Mouse (Mus musculus): ENCODE measurements around the gene Cir1. TPM values are rescaled to one million over a fixed set of nuclear protein-coding genes. Genes with fewer than 3 reads are reported as not detected.

Gene Cir1
- polyA plus RNA-seq, 1 experiment = 18.4 TPM

DNA sequence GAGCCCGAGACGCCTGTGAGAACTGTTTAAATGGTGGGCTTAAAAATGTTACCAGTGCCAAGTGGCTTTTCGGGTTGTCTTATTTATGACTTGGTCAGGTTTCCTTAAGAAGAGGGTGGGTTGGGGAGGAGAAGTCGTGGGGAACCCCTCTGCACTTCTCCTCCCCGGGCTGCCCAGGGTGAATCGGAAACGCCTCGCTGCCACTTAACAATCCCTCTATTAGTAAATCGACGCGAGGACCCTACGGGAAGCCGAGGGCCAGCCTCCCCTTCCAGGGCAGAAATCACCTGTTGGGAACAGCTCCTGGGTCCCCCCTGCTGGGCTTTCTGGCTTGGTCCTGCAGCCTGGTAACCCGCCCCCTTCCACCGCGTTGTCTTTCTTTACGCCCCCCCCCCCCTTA, 42.8 kb downstream of the Cir1 start:
- no peak overlapping the region for H3K4me3 ChIP-seq (ENCODE audit: low read depth, low read length)
- H3K36me3 ChIP-seq (ENCODE audit: control insufficient read depth, insufficient read depth, low read length, poor library complexity, severe bottlenecking) = no peaks in the 10 kb centered on the region
- no peaks in the 10 kb centered on the region for H3K4me1 ChIP-seq (ENCODE audit: control insufficient read depth, insufficient read depth, low read length)
- peaks cover 47% of the 10 kb centered on the region for H3K27me3 ChIP-seq (ENCODE audit: control insufficient read depth, insufficient read depth, low read length, poor library complexity, severe bottlenecking)
- H3K9ac ChIP-seq (ENCODE audit: low read depth, poor library complexity, severe bottlenecking) = no peak overlapping the region
- no peaks in the 10 kb centered on the region for H3K9me3 ChIP-seq (replicated peaks; ENCODE audit: control insufficient read depth, insufficient read depth, low read length, poor library complexity, severe bottlenecking)
- H3K27ac ChIP-seq (ENCODE audit: insufficient read depth, low read length) = no peak overlapping the region
- TF ChIP-seq CTCF (IDR thresholded peaks at IDR 0.05; ENCODE audit: low read depth, low read length) (no peak), EP300 (IDR thresholded peaks at IDR 0.05; ENCODE audit: insufficient read depth, low read depth, low read length) (no peak), POLR2A (IDR thresholded peaks at IDR 0.05; ENCODE audit: insufficient read depth, low read length) (no peak)

GRCm38 (mm10) chr2:73268836-73269395, 43.6 kb downstream of the Cir1 start:
- Histone ChIP-seq H3K4me3 (ENCODE audit: low read depth, low read length) (no peak overlapping the region), H3K27me3 (ENCODE audit: control insufficient read depth, insufficient read depth, low read length, poor library complexity, severe bottlenecking) (peaks cover 47% of the 10 kb centered on the region), H3K9me3 (replicated peaks; ENCODE audit: control insufficient read depth, insufficient read depth, low read length, poor library complexity, severe bottlenecking) (no peaks in the 10 kb centered on the region), H3K27ac (ENCODE audit: insufficient read depth, low read length) (no peak overlapping the region), H3K36me3 (ENCODE audit: control insufficient read depth, insufficient read depth, low read length, poor library complexity, severe bottlenecking) (no peaks in the 10 kb centered on the region), H3K9ac (ENCODE audit: low read depth, poor library complexity, severe bottlenecking) (no peak overlapping the region), H3K4me1 (ENCODE audit: control insufficient read depth, insufficient read depth, low read length) (no peaks in the 10 kb centered on the region)
- no peak for TF ChIP-seq POLR2A (IDR thresholded peaks at IDR 0.05; ENCODE audit: insufficient read depth, low read length)
- TF ChIP-seq CTCF (IDR thresholded peaks at IDR 0.05; ENCODE audit: low read depth, low read length) = no peak
- TF ChIP-seq EP300 (IDR thresholded peaks at IDR 0.05; ENCODE audit: insufficient read depth, low read depth, low read length) = no peak

DNA sequence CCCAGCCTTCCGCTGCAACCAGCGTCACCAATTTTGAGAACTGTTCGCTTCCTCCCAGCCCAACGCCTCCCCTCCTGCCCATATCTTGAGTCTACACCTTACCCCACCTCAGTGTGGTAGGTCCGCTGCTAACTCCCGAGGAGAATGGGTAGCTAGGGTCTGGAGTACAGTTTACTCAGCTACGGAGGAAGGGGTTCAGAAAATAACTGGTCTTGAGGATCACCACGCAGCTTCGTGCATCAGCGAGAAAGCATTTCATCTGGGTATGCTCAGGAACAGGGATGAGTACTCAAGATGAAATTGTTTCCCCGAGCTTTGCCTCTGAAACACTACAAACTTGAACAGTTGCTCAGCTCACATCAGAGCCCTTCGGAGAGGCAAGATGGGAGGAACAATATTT, 44.2 kb downstream of the Cir1 start:
- H3K36me3 ChIP-seq (ENCODE audit: control insufficient read depth, insufficient read depth, low read length, poor library complexity, severe bottlenecking) = no peaks in the 10 kb centered on the region
- H3K9ac ChIP-seq (ENCODE audit: low read depth, poor library complexity, severe bottlenecking) = no peak overlapping the region
- H3K4me3 ChIP-seq (ENCODE audit: low read depth, low read length) = no peak overlapping the region
- H3K27me3 ChIP-seq (ENCODE audit: control insufficient read depth, insufficient read depth, low read length, poor library complexity, severe bottlenecking) = peaks cover 40% of the 10 kb centered on the region
- H3K9me3 ChIP-seq (replicated peaks; ENCODE audit: control insufficient read depth, insufficient read depth, low read length, poor library complexity, severe bottlenecking) = no peaks in the 10 kb centered on the region
- no peaks in the 10 kb centered on the region for H3K4me1 ChIP-seq (ENCODE audit: control insufficient read depth, insufficient read depth, low read length)
- no peak for TF ChIP-seq EP300 (IDR thresholded peaks at IDR 0.05; ENCODE audit: insufficient read depth, low read depth, low read length)
- H3K27ac ChIP-seq (ENCODE audit: insufficient read depth, low read length) = no peak overlapping the region

DNA sequence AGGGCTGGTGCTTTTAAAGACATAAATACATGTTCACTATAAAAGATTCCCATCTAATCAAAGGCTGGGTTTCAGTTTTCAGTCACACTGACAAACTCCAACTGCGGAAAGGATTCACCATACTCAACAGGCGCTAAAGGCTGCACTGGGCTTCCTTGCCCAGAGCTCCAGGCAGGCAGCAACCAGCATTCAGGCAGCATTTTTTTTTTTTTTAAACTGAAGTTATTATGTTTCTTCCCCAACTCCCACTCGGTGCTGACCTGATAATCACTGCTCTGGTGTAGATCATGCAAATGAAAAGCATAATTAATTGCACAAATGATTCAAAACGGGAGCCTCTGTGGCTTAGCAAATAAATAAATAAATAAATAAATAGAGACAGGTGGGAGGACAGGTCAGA, 44.7 kb downstream of the Cir1 start:
- no peak for TF ChIP-seq CTCF (IDR thresholded peaks at IDR 0.05; ENCODE audit: low read depth, low read length)
- no peak for TF ChIP-seq EP300 (IDR thresholded peaks at IDR 0.05; ENCODE audit: insufficient read depth, low read depth, low read length)
- no peak for TF ChIP-seq POLR2A (IDR thresholded peaks at IDR 0.05; ENCODE audit: insufficient read depth, low read length)
- H3K4me1 ChIP-seq (ENCODE audit: control insufficient read depth, insufficient read depth, low read length) = no peaks in the 10 kb centered on the region

DNA sequence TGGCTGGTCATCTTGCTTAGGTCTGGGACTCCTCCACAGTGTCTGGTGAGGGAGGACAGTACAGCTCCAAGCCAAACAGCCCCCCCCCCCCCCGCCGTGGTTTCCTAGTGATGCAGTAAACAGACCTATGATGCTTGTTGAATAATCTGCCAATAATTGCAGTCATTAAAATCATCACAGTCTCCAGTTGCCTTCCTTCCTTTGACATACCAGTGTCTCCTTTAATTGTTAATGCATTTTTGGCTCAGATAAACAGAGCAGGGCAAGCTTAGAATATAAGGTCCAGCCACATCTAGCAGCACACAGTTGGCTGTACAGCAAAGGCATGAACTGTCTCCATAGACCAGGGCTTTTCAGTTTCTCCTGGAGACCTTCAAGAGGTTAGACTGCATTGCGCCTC, 45.3 kb downstream of the Cir1 start:
- no peaks in the 10 kb centered on the region for H3K9me3 ChIP-seq (replicated peaks; ENCODE audit: control insufficient read depth, insufficient read depth, low read length, poor library complexity, severe bottlenecking)
- H3K4me3 ChIP-seq (ENCODE audit: low read depth, low read length) = no peak overlapping the region
- peaks cover 31% of the 10 kb centered on the region for H3K27me3 ChIP-seq (ENCODE audit: control insufficient read depth, insufficient read depth, low read length, poor library complexity, severe bottlenecking)
- no peaks in the 10 kb centered on the region for H3K4me1 ChIP-seq (ENCODE audit: control insufficient read depth, insufficient read depth, low read length)
- no peak overlapping the region for H3K27ac ChIP-seq (ENCODE audit: insufficient read depth, low read length)
- no peak for TF ChIP-seq EP300 (IDR thresholded peaks at IDR 0.05; ENCODE audit: insufficient read depth, low read depth, low read length)
- no peak for TF ChIP-seq POLR2A (IDR thresholded peaks at IDR 0.05; ENCODE audit: insufficient read depth, low read length)
- TF ChIP-seq CTCF (IDR thresholded peaks at IDR 0.05; ENCODE audit: low read depth, low read length) = no peak
- H3K9ac ChIP-seq (ENCODE audit: low read depth, poor library complexity, severe bottlenecking) = no peak overlapping the region
- no peaks in the 10 kb centered on the region for H3K36me3 ChIP-seq (ENCODE audit: control insufficient read depth, insufficient read depth, low read length, poor library complexity, severe bottlenecking)

More for the DNA sequence above, 44.7 kb downstream of the Cir1 start:
- no peak overlapping the region for H3K9ac ChIP-seq (ENCODE audit: low read depth, poor library complexity, severe bottlenecking)
- no peak overlapping the region for H3K27ac ChIP-seq (ENCODE audit: insufficient read depth, low read length)
- peaks cover 36% of the 10 kb centered on the region for H3K27me3 ChIP-seq (ENCODE audit: control insufficient read depth, insufficient read depth, low read length, poor library complexity, severe bottlenecking)
- H3K4me3 ChIP-seq (ENCODE audit: low read depth, low read length) = no peak overlapping the region
- H3K36me3 ChIP-seq (ENCODE audit: control insufficient read depth, insufficient read depth, low read length, poor library complexity, severe bottlenecking) = no peaks in the 10 kb centered on the region
- no peaks in the 10 kb centered on the region for H3K9me3 ChIP-seq (replicated peaks; ENCODE audit: control insufficient read depth, insufficient read depth, low read length, poor library complexity, severe bottlenecking)

GRCm38 (mm10) chr2:73266623-73267022, 45.9 kb downstream of the Cir1 start:
- H3K9ac ChIP-seq (ENCODE audit: low read depth, poor library complexity, severe bottlenecking) = no peak overlapping the region
- H3K27ac ChIP-seq (ENCODE audit: insufficient read depth, low read length) = no peak overlapping the region
- H3K4me1 ChIP-seq (ENCODE audit: control insufficient read depth, insufficient read depth, low read length) = no peaks in the 10 kb centered on the region
- H3K36me3 ChIP-seq (ENCODE audit: control insufficient read depth, insufficient read depth, low read length, poor library complexity, severe bottlenecking) = no peaks in the 10 kb centered on the region
- no peak overlapping the region for H3K4me3 ChIP-seq (ENCODE audit: low read depth, low read length)
- H3K27me3 ChIP-seq (ENCODE audit: control insufficient read depth, insufficient read depth, low read length, poor library complexity, severe bottlenecking) = peaks cover 25% of the 10 kb centered on the region
- no peak for TF ChIP-seq CTCF (IDR thresholded peaks at IDR 0.05; ENCODE audit: low read depth, low read length)
- no peak for TF ChIP-seq EP300 (IDR thresholded peaks at IDR 0.05; ENCODE audit: insufficient read depth, low read depth, low read length)
- no peak for TF ChIP-seq POLR2A (IDR thresholded peaks at IDR 0.05; ENCODE audit: insufficient read depth, low read length)
- H3K9me3 ChIP-seq (replicated peaks; ENCODE audit: control insufficient read depth, insufficient read depth, low read length, poor library complexity, severe bottlenecking) = no peaks in the 10 kb centered on the region
